Mouse (Mus musculus) adrenal gland, postnatal 14 days (tissue): ENCODE results near the gene Rpl18. TPM values are rescaled to one million over a fixed set of nuclear protein-coding genes. Genes with fewer than 3 reads are reported as not detected.
A peak's percentile ranks its signal among the peaks of the same experiment; 100 is the strongest.

Source experiments
- DNase-seq: peaks from one replicate; pipeline ENCODE4 v3.0.0; 2021; ENCODE audit warnings: mixed read lengths
- total RNA-seq: library from RNA; stranded (reverse); gene quantifications from 2 replicates; pipeline ENCODE4 v1.2.3, GENCODE M21; 2021

Gene Rpl18
- total RNA-seq, 1 experiment from 2014 or later: 927 TPM

DNA sequence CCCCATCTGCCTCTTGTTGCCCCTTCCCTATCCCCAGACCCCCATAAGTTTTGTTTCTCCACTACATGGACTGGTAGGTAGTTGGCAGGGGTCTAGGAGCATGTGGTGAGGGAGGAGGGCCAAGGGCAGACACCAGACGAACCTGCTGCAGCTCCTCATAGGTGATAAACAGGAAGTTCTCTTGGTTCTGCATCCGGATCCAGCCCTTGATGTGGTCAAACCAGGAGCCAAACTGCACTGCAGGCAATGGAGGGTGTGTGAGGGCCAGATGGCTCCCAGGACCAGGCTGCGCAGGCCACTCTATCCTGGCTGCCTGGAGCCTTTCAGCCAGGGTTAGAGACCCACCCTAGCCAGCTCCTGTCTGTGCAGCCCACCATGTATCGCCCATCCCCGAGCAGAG, 18.2 kb downstream of the Rpl18 start:
- peak; percentile 11 for DNase-seq

DNA sequence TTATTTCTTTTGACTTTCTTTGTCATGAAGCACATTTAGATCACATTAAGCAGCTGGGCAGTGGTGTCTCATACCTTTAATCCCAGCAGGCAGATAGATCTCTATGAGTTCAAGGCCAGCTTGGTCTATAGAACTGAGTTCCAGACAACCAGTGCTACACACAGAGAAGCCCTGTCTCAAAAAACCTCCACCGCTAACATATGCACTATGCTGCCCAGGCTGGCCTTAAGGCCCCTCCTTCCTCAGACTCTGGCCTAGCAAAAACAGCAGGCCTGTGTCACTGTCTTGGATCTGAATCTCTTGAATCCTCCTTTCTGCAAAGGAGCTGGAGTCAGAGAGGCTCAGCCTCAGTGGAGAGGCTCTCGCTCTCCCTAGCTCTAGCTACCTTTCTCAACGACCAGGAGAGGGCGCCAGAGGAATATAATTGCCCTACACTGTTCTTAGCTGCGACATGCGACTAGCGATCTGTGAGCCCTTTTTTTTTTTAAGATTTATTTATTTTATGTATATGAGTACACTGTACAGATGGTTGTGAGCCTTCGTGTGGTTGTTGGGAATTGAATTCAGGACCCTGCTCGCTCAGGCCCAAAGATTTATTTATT, 24.0 kb downstream of the Rpl18 start:
- peak; percentile 90 for DNase-seq

DNA sequence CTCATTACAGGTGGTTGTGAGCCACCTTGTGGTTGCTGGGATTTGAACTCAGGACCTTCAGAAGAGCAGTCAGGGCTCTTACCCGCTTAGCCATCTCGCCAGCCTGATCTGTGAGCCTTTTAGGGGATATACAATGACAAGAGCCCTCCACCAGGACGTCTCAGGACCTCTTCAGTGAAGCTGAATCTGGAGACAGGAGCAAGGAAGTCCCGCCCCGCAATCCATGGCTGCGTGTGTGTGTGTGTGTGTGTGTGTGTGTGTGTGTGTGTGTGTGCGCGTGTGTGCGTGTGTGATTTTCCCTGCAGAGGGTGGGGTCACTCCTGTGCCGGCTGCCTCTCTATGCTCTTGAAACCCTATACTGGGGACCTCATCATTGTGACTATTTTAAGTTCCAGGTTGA, 24.6 kb downstream of the Rpl18 start:
- DNase-seq: no peak

DNA sequence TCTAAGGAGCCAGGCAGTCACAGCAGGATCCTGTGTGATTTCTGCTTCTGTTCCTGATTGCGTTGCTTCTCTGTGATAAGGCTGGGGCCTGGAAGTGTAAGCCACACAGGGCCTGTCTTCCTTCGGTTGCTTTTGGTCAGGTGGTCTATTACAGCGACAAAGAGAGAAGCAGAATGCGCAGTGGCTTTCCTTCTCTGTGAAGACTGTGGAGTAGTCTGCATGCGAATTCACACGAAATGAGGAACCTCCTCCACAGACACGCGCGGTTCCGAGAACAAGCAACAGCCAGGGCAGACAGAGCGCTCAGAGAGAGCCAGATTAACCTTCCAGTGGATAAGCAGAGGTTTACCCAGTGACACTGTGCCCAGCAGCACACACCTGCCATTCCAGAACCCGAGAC, 26.1 kb downstream of the Rpl18 start:
- no peak for DNase-seq

DNA sequence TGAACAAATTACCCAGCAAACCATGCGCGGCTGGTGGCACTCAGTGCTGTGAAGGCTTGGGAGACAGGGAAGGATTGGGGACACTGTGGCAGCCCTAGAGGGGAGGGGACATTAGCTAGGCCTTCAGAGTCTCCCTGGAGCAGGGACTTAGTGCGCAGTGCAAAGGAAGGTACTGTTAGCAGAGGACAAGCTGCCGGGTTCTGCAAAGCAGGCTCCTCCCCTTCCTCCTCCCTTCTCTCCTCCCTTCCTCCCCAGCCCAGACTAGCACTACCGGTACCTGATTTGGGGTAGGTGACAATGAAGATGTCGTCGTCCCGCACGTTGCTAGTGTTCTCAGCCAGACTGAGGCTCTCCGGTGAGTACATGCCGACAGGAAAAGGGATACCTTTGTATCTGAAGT, 26.5 kb downstream of the Rpl18 start:
- peak; percentile 13 for DNase-seq

DNA sequence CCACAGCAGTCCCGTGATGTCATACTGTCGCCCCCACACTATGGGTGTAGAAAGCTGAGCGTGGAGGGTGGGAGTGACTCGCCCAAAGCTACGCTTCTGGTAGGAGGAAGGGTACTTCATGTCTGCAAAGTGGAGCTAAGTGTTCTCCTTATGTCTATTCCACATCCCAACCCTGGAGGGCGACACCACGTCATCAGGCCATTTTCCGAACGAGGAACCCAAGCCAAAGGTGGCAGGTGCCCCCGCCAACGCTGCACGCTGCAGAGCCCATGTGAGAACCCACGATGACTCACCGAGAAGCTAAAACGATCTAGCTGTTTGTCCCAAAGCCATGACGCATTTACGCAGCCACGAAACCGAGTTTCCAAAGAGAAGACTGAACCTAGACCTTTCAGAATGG, 27.1 kb downstream of the Rpl18 start:
- peak; percentile 71 for DNase-seq

DNA sequence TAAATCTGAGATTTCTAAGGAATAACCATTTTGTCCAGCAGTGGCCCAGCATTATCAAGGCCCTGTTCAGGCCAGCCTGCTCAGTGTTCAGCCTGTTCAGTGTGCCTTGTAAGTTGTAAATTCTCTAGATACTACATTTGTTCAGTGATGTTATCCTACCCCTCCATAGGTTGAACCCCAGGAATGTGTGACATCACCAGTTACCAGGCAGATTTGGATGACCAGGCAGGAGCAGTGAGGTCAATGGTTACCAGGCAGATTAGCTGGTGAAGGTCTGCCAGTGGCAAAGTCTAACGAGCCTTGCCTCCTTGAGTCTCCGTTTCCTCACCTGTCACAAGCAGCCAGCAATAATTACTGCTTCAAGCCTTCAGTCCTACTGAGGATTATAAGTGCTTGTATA, 29.1 kb downstream of the Rpl18 start:
- DNase-seq: peak; percentile 94

DNA sequence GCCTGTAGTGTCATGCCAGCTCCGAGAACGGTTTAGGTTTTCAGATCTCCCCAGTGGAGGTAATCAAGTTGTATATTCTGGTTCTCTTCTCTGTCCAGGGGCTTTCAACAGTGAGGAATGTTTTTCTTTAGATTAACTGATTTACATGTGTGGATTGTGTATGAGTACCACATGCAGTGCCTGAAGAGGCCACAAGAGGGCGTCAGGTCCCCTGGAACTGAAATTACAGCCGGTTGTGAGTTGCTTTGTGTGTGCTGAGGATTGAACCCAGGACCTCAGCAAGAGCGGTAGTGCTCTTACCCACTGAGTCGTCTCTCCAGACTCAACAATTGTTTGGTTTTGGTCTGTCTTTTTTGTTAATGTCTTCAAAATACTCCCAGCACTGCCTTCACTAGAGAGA, 31.3 kb downstream of the Rpl18 start:
- no peak for DNase-seq

DNA sequence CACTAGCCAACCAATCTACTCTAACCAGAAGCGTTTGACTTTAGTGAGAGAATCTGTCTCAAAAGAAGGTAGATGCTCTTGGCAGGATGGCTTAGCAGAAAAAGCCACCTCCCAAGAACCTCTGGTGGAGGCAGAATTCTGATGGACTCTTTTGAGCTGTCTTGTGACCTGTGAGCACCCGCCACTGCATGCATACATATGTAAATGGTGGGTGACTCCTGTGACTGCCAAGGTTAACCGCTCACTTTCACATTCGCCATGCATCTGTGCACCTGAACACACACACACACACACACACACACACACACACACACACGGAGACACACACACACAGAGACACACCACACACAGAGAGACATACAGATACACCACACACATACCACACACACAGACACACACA, 32.2 kb downstream of the Rpl18 start:
- no peak for DNase-seq

DNA sequence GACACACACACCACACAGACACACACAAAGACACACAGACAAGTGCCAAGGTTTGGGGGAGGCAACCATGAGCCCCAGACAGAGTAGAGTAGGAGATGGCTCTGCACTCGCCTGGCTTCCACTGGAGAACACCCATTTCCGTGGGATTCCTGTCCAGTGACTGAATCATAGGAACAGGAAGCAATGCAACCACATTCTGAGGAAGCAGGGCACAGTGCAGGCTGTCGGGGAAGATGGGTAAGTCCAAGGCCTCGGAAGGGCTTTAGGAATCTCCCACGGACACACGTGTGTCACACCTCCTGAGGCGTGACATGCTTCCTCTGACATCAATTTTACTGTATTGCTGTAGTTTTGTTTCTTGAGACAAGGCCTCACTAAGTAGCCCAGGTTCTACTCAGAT, 32.9 kb downstream of the Rpl18 start:
- no peak for DNase-seq

DNA sequence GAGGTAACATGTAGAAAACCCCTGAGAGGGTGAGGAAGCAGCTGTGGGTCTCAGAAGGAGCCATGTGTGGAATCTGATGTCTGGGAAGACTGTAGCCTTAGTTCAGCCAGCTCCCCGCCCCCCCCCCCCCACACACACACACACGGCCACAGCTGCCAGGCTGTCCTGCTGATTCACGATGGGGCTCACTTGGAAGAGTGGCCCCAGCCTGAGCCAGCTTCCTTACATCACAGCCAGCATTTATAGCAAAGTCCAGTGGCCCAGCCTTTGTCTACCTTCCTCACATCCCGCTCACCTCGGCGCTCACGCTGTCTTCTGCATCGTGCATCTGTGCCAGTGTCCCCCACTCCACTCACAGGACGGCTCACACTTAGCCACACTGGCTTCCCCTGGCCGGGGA, 34.1 kb downstream of the Rpl18 start:
- DNase-seq: no peak

DNA sequence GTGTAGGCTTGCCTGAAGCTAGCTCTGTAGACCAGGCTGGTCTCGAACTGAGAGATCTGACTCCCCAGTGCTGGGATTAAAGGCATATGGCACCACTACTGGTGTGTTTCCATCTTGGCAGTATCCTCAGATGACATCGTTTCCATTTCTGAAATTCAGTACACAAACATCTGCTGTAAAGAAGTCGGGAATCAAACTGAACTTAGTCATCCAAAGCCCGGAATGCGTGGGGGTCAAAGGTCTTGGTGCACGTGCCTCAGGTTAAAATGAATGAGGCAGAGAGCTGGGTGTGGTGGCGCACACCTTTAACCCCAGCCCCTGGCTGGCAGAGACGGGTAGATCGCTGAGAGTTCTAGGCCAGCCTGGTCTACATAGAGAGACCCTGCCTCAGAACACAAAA, 34.9 kb downstream of the Rpl18 start:
- no peak for DNase-seq

DNA sequence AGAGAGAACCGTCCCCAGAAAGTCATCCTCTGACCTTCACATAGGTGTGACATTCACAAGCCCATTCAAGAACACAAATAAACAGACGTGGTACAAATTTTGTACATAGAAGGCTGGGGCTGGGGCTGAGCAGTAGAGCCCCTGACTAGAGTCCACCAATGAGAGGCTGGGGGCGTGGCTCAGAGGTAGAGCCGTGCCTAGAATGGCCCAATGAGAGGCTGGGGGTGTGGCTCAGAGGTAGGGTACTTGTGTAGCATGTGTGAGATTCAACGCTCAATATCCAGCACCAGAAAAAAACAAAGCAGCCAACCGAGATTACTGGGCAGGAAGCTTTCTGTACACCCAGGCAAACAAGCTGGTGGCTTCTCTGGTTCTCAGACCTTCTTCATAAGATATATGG, 40.4 kb downstream of the Rpl18 start:
- no peak for DNase-seq

DNA sequence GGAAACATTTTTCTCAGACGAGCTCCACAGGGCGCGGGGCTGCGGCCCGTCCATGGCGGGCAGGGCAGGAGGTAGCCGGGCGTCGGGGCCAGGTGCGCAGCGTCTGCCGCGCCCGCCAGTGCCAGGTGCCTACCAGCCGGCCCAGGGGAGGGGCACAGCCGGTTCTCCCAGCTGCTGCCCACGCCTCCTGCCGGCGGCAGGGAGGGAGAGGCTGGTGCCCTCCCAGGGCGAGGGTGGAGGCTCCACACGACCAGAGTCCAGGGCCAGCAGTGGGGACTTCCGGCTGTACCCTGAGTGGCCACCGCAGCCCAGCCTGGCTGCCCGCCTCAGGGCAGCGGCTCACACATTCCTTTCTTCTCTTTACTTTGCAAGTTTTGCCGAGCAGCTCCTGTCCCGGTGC, 44.1 kb downstream of the Rpl18 start:
- DNase-seq: peak; percentile 29

DNA sequence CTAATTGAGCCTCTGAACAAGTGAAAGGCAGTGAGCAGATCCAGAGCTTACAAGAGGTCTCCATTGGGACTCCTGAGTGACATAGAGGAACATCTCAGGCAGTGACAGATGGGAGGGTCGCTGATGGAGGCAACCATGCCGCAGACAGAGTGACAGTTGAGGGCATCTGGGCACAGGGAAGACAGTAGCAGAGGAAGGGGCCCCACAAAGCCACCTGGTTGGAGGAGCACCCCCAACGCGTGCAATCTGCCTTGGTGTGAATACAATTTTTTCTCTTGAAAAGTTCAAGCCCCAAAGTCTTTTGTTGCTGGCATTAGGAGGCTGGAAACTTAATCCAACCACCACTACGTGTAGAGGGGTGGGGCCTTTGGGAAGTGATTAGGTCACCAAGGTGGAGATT, 44.9 kb downstream of the Rpl18 start:
- no peak for DNase-seq

DNA sequence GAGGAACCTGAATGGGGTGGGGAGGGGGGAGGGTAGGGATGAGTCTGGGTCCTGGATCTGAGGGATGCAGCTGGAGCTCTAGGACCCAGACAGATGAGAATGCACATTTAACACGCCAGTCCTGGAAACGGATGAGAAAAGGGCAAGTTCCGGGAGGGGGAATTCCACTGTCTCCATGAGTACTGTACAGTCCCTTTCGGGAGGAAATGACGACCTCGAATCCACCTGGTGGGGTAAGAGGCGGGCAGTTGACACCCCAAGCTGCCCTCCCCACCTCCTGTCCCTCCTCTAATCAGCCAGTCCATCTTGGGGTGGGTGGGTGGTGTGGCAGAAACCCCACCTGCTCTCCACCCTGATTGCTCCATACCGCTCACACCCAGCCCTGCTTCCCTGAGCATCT, 50.7 kb downstream of the Rpl18 start:
- DNase-seq: no peak

DNA sequence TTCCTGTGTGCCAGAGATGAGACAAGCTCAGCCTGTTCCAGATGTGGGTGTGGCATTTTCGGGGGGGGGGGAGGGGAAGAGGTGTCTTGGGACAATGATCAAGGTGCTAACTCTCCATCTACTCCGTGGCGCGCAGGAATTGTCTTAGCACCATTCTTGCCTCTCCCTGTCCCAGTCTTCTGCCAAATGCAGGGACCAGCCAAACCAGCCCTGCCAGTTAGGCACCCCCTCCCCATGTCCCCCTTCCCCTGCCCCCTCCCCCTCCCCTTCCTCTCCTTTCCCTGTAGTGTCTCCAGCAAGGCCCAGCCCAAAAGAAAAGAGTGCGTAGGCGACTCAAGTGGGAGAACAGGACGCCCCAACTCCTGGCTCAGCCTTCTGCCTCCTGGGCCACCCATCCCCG, 51.5 kb downstream of the Rpl18 start:
- no peak for DNase-seq

DNA sequence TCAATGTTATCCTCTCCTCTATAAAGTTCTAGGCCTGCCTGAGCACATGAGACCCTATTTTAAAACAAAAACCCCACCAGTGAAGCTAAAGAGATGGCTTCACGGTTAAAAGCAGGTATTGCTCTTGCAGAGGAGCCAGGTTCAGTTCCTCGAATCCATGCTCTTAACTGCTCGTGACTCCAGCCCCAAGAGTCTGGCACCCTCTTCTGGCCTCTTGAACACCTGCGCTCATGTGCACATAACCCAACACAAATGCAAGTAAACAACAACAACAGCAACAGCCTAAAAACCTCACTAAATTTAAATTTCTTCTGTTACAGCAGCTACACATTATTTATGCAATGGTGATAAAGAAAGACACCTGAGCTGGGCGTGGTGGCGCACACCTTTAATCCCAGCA, 52.2 kb downstream of the Rpl18 start:
- DNase-seq: no peak

Other genes with a start within 250 kb of the Rpl18 start
- 54.4 and 60.0 TPM in 2 replicates for gene Bax, start 248.6 kb upstream of the Rpl18 start, total RNA-seq
- gene Tulp2, start 233.6 kb upstream of the Rpl18 start, total RNA-seq: 0.49 and 1.1 TPM in 2 replicates
- gene Gm45808, start 228.6 kb upstream of the Rpl18 start, total RNA-seq: 24.6 and 31.2 TPM in 2 replicates
- gene Dhdh, start 226.7 kb upstream of the Rpl18 start, total RNA-seq: 46.8 and 54.1 TPM in 2 replicates
- 199 and 204 TPM in 2 replicates for gene Nucb1, start 205.1 kb upstream of the Rpl18 start, total RNA-seq
- 37.3 and 55.7 TPM in 2 replicates for gene Ppp1r15a, start 189.2 kb upstream of the Rpl18 start, total RNA-seq
- gene Plekha4, start 189.1 kb upstream of the Rpl18 start, total RNA-seq: 3.8 and 6.5 TPM in 2 replicates
- gene Hsd17b14, start 160.6 kb upstream of the Rpl18 start, total RNA-seq: 0.67 and 1.2 TPM in 2 replicates
- 149 and 151 TPM in 2 replicates for gene Bcat2, start 145.3 kb upstream of the Rpl18 start, total RNA-seq
- 0.37 TPM in 1 of 2 replicates, not detected in the other for gene Fgf21, start 100.0 kb upstream of the Rpl18 start, total RNA-seq
- gene Fut1, start 98.2 kb upstream of the Rpl18 start, total RNA-seq: 0.11 TPM in 1 of 2 replicates, not detected in the other
- gene Izumo1, start 93.6 kb upstream of the Rpl18 start, total RNA-seq: 0.56 and 0.82 TPM in 2 replicates
- gene Rasip1, start 88.0 kb upstream of the Rpl18 start, total RNA-seq: 33.0 and 35.4 TPM in 2 replicates
- gene Mamstr, start 75.5 kb upstream of the Rpl18 start, total RNA-seq: 4.9 and 8.5 TPM in 2 replicates
- gene Fut2, start 49.1 kb upstream of the Rpl18 start, total RNA-seq: 0.11 TPM in 1 of 2 replicates, not detected in the other
- 0.26 TPM in 1 of 2 replicates, not detected in the other for gene Ntn5, start 31.4 kb upstream of the Rpl18 start, total RNA-seq
- 0.22 and 0.41 TPM in 2 replicates for gene Sec1, start 21.1 kb upstream of the Rpl18 start, total RNA-seq
- 10.5 and 16.9 TPM in 2 replicates for gene Car11, start 15.6 kb upstream of the Rpl18 start, total RNA-seq
- 31.2 and 46.3 TPM in 2 replicates for gene Dbp, start 10.4 kb upstream of the Rpl18 start, total RNA-seq
- 32.3 and 34.4 TPM in 2 replicates for gene Sphk2, start 2.5 kb downstream of the Rpl18 start, total RNA-seq
- gene Fam83e, start 5.8 kb downstream of the Rpl18 start, total RNA-seq: 0.45 and 0.74 TPM in 2 replicates
- not detected in 2 replicates for gene Spaca4, start 10.4 kb downstream of the Rpl18 start, total RNA-seq
- 7.5 and 9.9 TPM in 2 replicates for gene Lmtk3, start 68.3 kb downstream of the Rpl18 start, total RNA-seq
- gene Sult2b1, start 69.2 kb downstream of the Rpl18 start, total RNA-seq: 0.52 and 1.0 TPM in 2 replicates
- gene Cyth2, start 99.1 kb downstream of the Rpl18 start, total RNA-seq: 97.5 and 114 TPM in 2 replicates
- gene Kcnj14, start 109.3 kb downstream of the Rpl18 start, total RNA-seq: 0.48 and 0.60 TPM in 2 replicates
- 28.0 and 29.9 TPM in 2 replicates for gene Grwd1, start 115.5 kb downstream of the Rpl18 start, total RNA-seq
- 123 and 135 TPM in 2 replicates for gene Kdelr1, start 157.3 kb downstream of the Rpl18 start, total RNA-seq
- 0.93 and 1.2 TPM in 2 replicates for gene Grin2d, start 162.9 kb downstream of the Rpl18 start, total RNA-seq
- gene Syngr4, start 181.3 kb downstream of the Rpl18 start, total RNA-seq: 0.59 TPM in 1 of 2 replicates, not detected in the other
- 80.0 and 80.8 TPM in 2 replicates for gene Tmem143, start 181.5 kb downstream of the Rpl18 start, total RNA-seq
- gene Emp3, start 205.9 kb downstream of the Rpl18 start, total RNA-seq: 212 TPM in 2 replicates
- gene Ccdc114, start 208.6 kb downstream of the Rpl18 start, total RNA-seq: 9.7 and 11.0 TPM in 2 replicates